Mouse (Mus musculus): ENCODE measurements around the gene 1500009C09Rik.

- TF ChIP-seq EP300 (IDR thresholded peaks at IDR 0.05; ENCODE audit: low read depth) (no peak), CTCF (IDR thresholded peaks at IDR 0.05; ENCODE audit: low read depth) (no peak)
Observed at GRCm38 (mm10) chr15:82252097-82252496, at the start of gene 1500009C09Rik.
